Mouse (Mus musculus): ENCODE measurements around the gene Baiap2. TPM values are rescaled to one million over a fixed set of nuclear protein-coding genes. Genes with fewer than 3 reads are reported as not detected.

Gene Baiap2
- polyA plus RNA-seq, 1 experiment from 2014 or later, result 17.5 TPM

DNA sequence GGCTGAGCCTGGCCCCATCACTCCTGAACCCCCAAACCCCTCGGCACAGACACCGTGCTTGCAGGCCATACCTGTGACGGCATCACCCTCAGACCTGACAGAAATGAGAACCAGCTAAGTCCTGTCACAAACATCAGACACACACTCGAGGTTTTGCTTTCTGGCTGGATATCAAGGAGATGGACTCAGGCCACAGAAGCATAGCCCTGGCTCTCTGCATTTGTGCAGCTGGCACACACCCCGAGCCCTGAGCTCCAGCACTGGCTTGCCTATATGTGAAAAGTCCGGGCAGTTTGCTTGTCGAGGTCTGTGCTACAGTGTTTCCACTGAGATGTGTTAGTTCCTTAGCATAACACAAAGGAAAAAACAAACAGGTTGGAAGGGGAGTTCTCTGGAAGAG lies 34.9 kb upstream of the Baiap2 start:
- ATAC-seq (ENCODE audit: insufficient number of reproducible peaks, insufficient read depth, low FRiP score, low TSS enrichment, low read depth), result no peak
- Histone ChIP-seq H3K27me3 (0 out of 2 replicates have a peak, but pooled peaks cover 6% of the 10 kb centered on the region), H3K9me3 (no peaks in the 10 kb centered on the region), H3K36me3 (no peaks in the 10 kb centered on the region), H3K4me3 (replicated peaks) (no peak overlapping the region), H3K27ac (no peak overlapping the region), H3K4me2 (no peak overlapping the region), H3K9ac (replicated peaks) (0 out of 2 replicates have a peak overlapping the region, but pooled peaks have one; percentile 23), H3K4me1 (replicated peaks) (peaks cover 12% of the 10 kb centered on the region)
- WGBS, result 54% methylated on average over 7 of the region's 7 CpGs

DNA sequence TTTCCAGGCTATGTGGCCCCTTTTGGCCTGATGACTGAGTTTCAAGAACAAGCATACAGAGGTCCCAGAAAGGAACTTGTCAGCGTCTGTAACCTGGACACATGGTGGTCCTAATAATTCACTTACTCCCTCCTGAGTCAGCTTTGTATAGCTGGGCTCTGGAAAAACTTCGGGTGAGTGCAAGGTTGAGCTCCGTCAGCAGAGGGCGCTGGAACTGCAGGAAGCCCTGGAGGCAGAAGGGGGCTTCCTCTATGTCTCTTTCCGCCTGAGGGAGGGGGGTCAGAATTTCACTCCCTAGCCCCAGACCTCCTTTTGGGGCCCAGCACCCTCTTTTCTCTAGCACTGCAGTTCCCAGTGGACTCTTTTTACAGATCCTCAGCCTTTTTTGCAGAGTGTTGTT lies 33.1 kb upstream of the Baiap2 start:
- Histone ChIP-seq H3K4me2 (no peak overlapping the region), H3K9me3 (no peaks in the 10 kb centered on the region), H3K36me3 (no peaks in the 10 kb centered on the region), H3K9ac (replicated peaks) (no peak overlapping the region), H3K27me3 (0 out of 2 replicates have a peak, but pooled peaks cover 6% of the 10 kb centered on the region), H3K4me1 (replicated peaks) (peaks cover 20% of the 10 kb centered on the region), H3K27ac (no peak overlapping the region), H3K4me3 (replicated peaks) (no peak overlapping the region)
- WGBS, result under 1% methylated on average over 5 of the region's 5 CpGs
- ATAC-seq (ENCODE audit: insufficient number of reproducible peaks, insufficient read depth, low FRiP score, low TSS enrichment, low read depth), result no peak

DNA sequence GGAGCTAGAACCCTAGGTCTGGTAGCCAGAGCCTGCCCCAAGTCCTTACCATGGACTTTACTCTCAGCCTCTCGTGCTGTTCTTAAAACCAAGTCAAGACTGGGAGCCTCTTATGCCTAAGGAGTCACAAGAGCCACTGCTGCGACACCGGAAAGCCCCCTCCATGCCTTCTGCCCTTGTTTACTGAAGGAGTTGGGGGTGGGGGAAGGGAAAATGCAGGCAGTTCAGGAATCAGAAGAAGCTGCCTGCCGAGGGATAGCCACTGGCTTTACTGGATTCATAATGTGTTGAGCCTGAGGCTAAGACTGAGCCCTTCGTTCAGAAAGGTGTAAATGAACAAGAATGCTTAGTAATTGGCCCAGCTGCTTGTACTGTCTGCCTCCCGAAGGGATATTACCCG lies 29.7 kb upstream of the Baiap2 start:
- H3K4me1 ChIP-seq (replicated peaks), result peaks cover 39% of the 10 kb centered on the region
- H3K4me2 ChIP-seq, result peak overlapping the region; percentile 91
- no peak for ATAC-seq (ENCODE audit: insufficient number of reproducible peaks, insufficient read depth, low FRiP score, low TSS enrichment, low read depth)
- H3K4me3 ChIP-seq (replicated peaks), result peak overlapping the region; percentile 95
- 6% methylated on average over 7 of the region's 7 CpGs for WGBS
- H3K27me3 ChIP-seq, result 0 out of 2 replicates have a peak, but pooled peaks cover 6% of the 10 kb centered on the region
- H3K9ac ChIP-seq (replicated peaks), result peak overlapping the region; percentile 94
- H3K36me3 ChIP-seq, result peaks cover 25% of the 10 kb centered on the region
- peak overlapping the region; percentile 81 for H3K27ac ChIP-seq
- no peaks in the 10 kb centered on the region for H3K9me3 ChIP-seq

DNA sequence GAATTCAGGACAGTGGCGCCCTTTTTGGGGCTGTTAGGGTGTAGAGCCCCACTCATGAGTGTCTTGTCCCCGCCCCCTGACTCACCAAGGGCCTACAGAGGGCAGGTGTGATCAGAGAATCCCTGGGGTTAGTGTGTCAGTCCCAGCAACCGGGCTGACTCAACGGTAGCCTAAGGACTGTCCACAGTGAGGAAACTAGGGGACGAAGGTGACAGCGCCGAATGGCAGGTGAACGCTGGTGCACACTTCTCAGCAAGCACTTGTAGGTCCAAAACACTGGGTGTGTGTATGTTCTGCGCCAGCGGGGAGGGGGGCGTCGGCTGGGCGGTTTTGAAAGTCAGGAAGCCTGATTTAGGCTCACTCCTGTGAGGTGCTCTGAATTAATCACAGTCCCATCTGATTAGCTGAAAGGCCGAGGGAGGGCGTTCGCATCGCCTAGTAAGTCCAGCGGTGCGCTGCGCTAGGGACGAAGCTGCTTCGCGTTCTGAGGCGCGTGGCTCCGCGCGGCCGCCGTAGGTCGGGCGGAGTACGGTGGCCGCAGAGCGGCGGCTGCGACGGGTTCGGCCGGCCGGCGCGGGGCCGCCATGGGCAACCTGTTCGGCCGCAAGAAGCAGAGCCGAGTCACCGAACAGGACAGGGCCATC lies 29.1 kb upstream of the Baiap2 start, which contains the start of gene Chmp6:
TSS of gene Chmp6 (plus strand) at position 151 of the 644 bp plus-strand sequence.
- Histone ChIP-seq H3K27me3 (0 out of 2 replicates have a peak, but pooled peaks cover 6% of the 10 kb centered on the region), H3K4me3 (replicated peaks) (peak within 1 kb of the TSS; percentile 95), H3K4me2 (peak within 1 kb of the TSS; percentile 91), H3K9me3 (no peaks in the 10 kb centered on the region), H3K36me3 (peaks cover 30% of the 10 kb centered on the region), H3K4me1 (replicated peaks) (peaks cover 39% of the 10 kb centered on the region), H3K27ac (peak within 1 kb of the TSS; percentile 81), H3K9ac (replicated peaks) (peak within 1 kb of the TSS; percentile 94)
- peak; percentile 29 for ATAC-seq (ENCODE audit: insufficient number of reproducible peaks, insufficient read depth, low FRiP score, low TSS enrichment, low read depth)
- WGBS, result under 1% methylated on average over 48 of the region's 48 CpGs

DNA sequence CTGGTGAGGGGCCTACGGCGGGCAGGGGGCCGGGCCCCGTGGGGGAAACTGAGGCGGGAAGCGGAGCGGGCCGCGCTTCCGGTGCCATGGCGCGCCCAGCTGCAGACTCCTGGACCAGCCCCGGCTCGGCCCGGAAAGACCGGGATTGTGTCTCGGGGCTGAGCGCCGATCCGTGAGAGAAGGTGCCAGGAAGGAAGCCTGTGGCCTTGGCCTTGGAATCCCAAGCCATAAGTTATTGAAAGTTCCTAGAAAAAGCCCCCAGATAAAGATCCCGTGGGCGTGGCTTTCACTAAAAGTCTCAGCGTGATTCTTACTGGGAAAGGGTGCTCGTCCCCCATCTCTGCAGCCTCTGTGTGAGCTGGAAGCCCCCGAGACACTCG lies 28.6 kb upstream of the Baiap2 start:
- Histone ChIP-seq H3K27me3 (0 out of 2 replicates have a peak, but pooled peaks cover under 1% of the 10 kb centered on the region), H3K36me3 (peaks cover 36% of the 10 kb centered on the region), H3K4me3 (replicated peaks) (peak overlapping the region; percentile 95), H3K27ac (peak overlapping the region; percentile 81), H3K4me2 (peak overlapping the region; percentile 91), H3K9me3 (no peaks in the 10 kb centered on the region), H3K9ac (replicated peaks) (peak overlapping the region; percentile 94), H3K4me1 (replicated peaks) (peaks cover 38% of the 10 kb centered on the region)
- no peak; the same call in 1 of the 2 replicates for ATAC-seq (ENCODE audit: insufficient number of reproducible peaks, insufficient read depth, low FRiP score, low TSS enrichment, low read depth)
- under 1% methylated on average over 25 of the region's 26 CpGs for WGBS

DNA sequence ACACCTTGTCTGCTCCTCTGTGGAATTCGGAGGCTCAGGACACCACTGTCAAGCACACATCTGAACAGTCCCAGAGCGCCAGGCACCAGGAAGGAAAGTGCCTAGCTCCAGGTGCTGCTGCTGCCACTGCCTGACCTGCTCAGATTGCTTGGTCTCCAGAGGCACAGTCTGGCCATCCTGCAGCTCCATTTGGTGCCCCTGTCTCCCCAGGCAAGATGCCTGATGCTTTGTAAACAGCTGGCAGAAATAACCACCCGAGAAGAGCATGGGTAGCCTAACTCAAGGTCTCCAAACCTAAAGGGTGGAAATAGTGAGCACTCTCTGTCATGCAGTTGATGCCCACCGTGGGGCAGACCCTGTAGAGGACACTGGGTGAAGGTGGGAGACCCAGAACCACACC lies 28.2 kb upstream of the Baiap2 start:
- 24% methylated on average over 4 of the region's 4 CpGs for WGBS
- H3K9me3 ChIP-seq, result no peaks in the 10 kb centered on the region
- peak overlapping the region; percentile 81 for H3K27ac ChIP-seq
- no peaks in the 10 kb centered on the region for H3K27me3 ChIP-seq
- ATAC-seq (ENCODE audit: insufficient number of reproducible peaks, insufficient read depth, low FRiP score, low TSS enrichment, low read depth), result no peak
- H3K4me2 ChIP-seq, result peak overlapping the region; percentile 91
- H3K4me1 ChIP-seq (replicated peaks), result peaks cover 35% of the 10 kb centered on the region
- H3K4me3 ChIP-seq (replicated peaks), result peak overlapping the region; percentile 95
- peaks cover 40% of the 10 kb centered on the region for H3K36me3 ChIP-seq
- peak overlapping the region; percentile 94 for H3K9ac ChIP-seq (replicated peaks)

DNA sequence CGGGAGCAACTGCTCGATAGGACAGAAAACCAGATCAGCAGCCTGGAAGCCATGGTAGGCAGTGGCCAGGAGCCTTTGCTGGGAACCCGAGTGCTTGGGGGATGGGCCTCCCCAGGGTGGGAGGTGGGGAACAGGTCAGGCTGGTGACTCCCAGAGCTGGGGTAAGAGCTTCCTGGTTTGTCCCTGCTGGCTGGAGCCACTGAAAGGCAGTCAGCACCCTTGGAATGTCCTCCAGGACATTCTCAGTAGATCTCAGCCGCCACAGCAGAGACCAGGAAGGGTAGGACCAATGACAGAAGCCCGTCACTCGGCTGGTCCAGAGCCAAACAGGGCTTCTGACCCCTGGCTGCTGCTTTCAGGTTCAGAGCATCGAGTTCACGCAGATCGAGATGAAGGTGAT lies 26.9 kb upstream of the Baiap2 start:
- Histone ChIP-seq H3K4me1 (replicated peaks) (peaks cover 30% of the 10 kb centered on the region), H3K27ac (no peak overlapping the region), H3K27me3 (no peaks in the 10 kb centered on the region), H3K9me3 (no peaks in the 10 kb centered on the region), H3K4me2 (peak overlapping the region; percentile 91; the same call in 1 of the 2 replicates), H3K36me3 (peaks cover 53% of the 10 kb centered on the region), H3K4me3 (replicated peaks) (peak overlapping the region; percentile 9; the same call in 1 of the 2 replicates), H3K9ac (replicated peaks) (peak overlapping the region; percentile 42; the same call in 1 of the 2 replicates)
- ATAC-seq (ENCODE audit: insufficient number of reproducible peaks, insufficient read depth, low FRiP score, low TSS enrichment, low read depth), result no peak
- 89% methylated on average over 9 of the region's 9 CpGs for WGBS

DNA sequence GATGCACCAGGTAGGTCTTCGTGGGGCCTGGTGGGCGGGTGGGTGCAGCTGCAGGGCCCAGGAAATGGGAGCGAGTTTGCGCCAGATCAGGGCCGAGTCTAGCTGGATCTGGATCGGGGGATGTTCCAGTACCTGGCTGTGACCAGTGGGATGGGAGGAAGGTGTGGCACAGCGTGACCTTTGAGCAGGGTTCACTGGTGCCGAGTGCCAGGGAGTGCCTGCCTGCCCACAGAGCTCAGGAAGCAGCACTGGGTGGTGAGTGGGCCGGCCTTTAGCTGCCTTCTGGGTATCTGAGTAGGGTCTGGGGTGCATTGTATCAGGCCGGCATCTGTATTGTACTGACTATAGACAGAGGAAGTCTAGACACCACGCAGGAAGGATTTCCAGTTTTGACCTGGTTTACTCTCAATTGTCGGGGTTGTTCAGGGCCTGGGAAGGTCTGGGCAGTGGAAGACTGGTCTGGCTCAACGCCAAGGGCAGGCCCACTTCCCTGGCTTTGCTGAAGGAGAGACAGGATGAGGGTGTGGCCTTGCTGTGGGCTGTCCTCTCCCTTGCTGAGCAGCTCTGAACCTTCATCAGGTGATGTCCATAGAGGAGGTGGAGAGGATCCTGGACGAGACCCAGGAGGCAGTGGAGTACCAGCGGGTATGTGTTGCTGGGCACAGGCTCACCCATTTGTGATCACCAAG lies 26.3 kb upstream of the Baiap2 start:
- Histone ChIP-seq H3K4me1 (replicated peaks) (peaks cover 30% of the 10 kb centered on the region), H3K9ac (replicated peaks) (no peak overlapping the region), H3K27ac (no peak overlapping the region), H3K27me3 (no peaks in the 10 kb centered on the region), H3K4me2 (0 out of 2 replicates have a peak overlapping the region, but pooled peaks have one; percentile 91), H3K4me3 (replicated peaks) (peak overlapping the region; percentile 9; the same call in 1 of the 2 replicates), H3K9me3 (no peaks in the 10 kb centered on the region), H3K36me3 (peaks cover 56% of the 10 kb centered on the region)
- ATAC-seq (ENCODE audit: insufficient number of reproducible peaks, insufficient read depth, low FRiP score, low TSS enrichment, low read depth), result no peak
- WGBS, result 88% methylated on average over 15 of the region's 15 CpGs

DNA sequence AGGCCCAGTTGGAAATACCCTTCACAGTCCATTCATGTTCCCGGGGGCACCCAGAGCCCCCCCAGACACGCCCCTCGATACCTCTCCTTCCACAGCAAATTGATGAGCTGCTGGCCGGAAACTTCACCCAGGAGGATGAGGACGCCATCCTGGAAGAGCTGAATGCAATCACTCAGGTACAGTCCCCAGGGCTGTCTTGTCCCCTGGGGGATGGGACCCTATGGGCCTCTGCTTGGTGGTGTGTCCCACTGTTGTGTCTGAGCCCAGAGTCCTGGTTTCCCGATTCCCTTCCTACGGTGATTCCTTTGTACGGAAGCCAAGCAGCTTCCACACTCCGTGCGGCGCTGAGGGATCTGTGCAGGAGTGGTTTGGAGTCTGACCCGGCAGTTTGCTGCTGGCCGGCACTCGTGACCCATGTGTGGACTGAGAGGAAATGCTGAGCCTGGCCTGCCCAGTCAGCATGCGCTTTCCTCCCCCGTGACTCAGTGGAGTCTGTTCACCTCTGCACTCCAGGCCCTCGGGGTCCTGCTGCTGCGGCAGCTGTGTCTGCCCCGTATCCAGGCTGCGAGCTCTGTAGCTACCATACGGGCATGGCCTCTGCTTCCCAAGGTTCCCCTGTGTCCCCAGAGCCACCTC lies 25.6 kb upstream of the Baiap2 start:
- WGBS, result 92% methylated on average over 21 of the region's 21 CpGs
- Histone ChIP-seq H3K36me3 (peaks cover 56% of the 10 kb centered on the region), H3K9me3 (no peaks in the 10 kb centered on the region), H3K4me3 (replicated peaks) (no peak overlapping the region), H3K27ac (no peak overlapping the region), H3K27me3 (no peaks in the 10 kb centered on the region), H3K4me2 (no peak overlapping the region), H3K9ac (replicated peaks) (no peak overlapping the region), H3K4me1 (replicated peaks) (peaks cover 30% of the 10 kb centered on the region)
- ATAC-seq (ENCODE audit: insufficient number of reproducible peaks, insufficient read depth, low FRiP score, low TSS enrichment, low read depth), result no peak

DNA sequence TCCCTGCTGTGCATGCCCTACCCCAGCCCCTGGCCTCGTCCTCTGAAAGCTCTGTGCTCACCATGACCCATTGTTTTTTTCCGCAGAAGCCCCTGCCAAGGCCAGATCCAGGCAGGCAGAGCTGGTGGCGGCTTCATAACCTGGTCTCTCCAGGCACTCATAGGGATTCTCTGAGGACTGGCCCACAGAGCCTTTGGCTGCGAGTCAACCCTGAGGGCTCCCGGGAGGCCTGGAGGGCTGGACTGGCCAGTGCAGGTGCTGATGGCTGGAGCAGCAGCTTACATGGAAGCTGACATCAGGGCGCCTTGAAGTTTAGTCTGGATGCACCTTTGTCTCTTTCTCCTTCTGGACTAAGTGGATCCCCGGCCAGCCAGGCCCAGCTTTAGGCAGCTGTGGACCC lies 24.0 kb upstream of the Baiap2 start:
- no peak overlapping the region for H3K4me2 ChIP-seq
- 88% methylated on average over 7 of the region's 7 CpGs for WGBS
- no peak for ATAC-seq (ENCODE audit: insufficient number of reproducible peaks, insufficient read depth, low FRiP score, low TSS enrichment, low read depth)
- H3K36me3 ChIP-seq, result peaks cover 56% of the 10 kb centered on the region
- no peak overlapping the region for H3K9ac ChIP-seq (replicated peaks)
- no peaks in the 10 kb centered on the region for H3K27me3 ChIP-seq
- no peak overlapping the region for H3K27ac ChIP-seq
- H3K9me3 ChIP-seq, result no peaks in the 10 kb centered on the region
- no peak overlapping the region for H3K4me3 ChIP-seq (replicated peaks)
- peaks cover 21% of the 10 kb centered on the region for H3K4me1 ChIP-seq (replicated peaks)

DNA sequence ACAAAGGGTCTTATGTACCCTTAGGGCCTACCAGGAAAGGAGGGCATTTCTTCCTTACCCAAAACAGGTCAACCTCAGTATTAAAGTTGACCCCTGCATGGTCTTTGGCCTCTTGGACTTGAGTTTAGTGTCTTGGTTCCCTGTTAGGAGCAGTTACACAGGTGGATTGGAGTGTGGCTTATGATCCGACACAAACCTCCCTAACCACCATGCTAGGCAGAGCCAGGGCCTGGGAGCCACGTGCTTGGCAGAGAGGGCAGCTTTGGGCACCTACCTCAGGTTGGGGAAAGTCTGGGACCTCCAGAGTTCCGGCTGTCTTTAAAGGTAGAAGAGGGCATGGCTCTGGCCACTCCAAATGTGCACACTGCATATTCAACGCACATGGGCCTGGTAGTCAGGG lies 23.1 kb upstream of the Baiap2 start:
- WGBS, result 91% methylated on average over 4 of the region's 4 CpGs
- no peak overlapping the region for H3K27ac ChIP-seq
- H3K9ac ChIP-seq (replicated peaks), result no peak overlapping the region; the same call in 1 of the 2 replicates
- H3K9me3 ChIP-seq, result no peaks in the 10 kb centered on the region
- no peaks in the 10 kb centered on the region; the same call in 1 of the 2 replicates for H3K27me3 ChIP-seq
- H3K4me1 ChIP-seq (replicated peaks), result peaks cover 19% of the 10 kb centered on the region
- no peak for ATAC-seq (ENCODE audit: insufficient number of reproducible peaks, insufficient read depth, low FRiP score, low TSS enrichment, low read depth)
- peaks cover 56% of the 10 kb centered on the region for H3K36me3 ChIP-seq
- no peak overlapping the region for H3K4me3 ChIP-seq (replicated peaks)
- no peak overlapping the region for H3K4me2 ChIP-seq

All from limb, embryonic 12.5 days (tissue).